Mouse (Mus musculus) ovary, postnatal 10 days (tissue): ENCODE measurements around the gene Bcas3.

ENCODE experiments used
- DNase-seq: peaks from one replicate; pipeline ENCODE4 v3.0.0; 2022; ENCODE audit warnings: low spot score

Gene Bcas3

DNA sequence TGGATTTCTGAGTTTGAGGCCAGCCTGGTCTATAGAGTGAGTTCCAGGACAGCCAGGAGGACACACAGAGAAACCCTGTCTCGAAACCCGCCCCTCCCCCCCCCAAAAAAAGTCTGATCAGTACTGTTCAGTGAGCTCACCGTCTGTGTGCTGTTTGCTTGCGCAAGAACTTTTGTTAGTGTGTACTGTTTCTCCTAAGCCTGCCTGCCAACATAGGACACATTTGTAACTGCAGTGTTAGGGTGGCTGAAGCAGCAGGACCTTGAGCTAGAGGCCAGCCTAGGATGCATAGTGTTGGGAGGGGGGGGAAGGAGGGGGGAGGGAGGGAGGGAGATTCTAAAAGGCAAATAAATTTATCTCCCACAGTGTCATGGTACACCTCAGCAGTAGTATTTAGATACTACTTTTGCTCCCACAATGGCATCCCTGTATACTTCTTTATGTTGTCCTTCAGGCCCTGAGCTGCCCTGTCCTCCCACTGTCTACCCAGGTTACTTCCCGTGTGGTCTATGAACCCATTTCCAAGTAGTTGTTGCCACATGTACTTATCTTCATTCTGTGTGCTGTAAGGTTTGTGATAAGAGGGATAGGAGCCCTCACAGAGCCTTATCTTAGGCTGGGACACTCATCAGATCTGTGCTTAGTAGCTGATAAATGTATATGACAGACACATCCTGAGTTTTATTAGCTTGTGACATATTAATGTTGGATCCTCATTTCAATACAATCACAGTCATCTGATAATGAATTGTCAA, 176.7 kb downstream of the Bcas3 start:
- DNase-seq = no peak

DNA sequence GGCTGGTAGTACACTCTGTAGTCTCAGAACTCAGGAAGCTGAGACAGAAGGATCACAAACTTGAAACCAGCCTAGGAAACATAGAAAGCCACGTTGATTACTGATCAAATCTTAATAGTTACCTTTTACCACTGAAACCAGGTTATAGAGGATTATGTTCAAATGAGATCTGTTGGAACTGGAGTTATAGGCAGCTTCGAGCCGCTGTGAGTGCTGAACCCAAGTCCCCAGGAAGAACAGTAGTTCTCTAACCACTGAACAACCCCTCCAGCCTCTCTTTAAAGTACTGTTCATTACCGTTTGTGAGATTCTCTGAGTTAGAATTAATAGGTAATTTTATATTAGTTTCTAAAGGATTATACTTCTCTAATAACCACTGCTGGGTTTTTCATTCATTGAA, 188.0 kb downstream of the Bcas3 start:
- DNase-seq = no peak

DNA sequence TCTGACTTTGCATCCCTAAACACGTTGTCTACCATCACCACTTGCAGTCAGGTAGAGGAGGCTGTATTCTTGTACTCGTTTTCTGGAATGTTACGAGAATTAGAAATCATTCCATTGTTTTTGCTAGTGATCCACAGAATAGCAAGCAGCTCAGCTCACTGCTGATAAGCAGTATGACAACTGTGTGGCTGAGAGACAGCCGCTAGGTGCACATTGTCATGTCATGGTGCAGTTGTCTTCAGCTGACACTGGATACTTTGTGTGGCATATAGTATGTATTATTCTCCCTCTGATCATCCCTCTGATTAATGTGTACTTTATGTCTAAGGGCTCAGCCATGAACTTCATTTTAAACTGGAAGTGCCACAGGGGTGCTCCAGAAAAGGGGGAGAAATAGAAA, 190.3 kb downstream of the Bcas3 start:
- no peak for DNase-seq

DNA sequence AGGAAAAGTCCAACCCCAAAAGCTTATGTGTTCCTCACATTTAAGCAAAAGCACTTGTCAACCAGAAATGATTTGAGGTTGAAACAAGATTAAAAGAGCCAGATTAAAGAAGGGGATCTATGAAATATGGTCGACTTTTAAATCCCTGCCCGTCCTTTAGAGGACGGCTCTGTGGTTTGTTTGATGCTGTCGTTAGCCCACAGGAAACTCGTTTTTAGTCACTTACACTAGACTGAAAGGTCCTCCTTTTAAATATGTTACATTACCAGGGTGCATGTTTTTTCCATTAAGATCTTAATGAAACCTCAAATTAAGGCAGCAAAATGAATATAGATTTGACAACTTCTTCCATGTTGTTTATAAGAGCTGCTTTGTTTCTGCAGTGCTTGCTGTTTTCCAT, 192.6 kb downstream of the Bcas3 start:
- no peak for DNase-seq

DNA sequence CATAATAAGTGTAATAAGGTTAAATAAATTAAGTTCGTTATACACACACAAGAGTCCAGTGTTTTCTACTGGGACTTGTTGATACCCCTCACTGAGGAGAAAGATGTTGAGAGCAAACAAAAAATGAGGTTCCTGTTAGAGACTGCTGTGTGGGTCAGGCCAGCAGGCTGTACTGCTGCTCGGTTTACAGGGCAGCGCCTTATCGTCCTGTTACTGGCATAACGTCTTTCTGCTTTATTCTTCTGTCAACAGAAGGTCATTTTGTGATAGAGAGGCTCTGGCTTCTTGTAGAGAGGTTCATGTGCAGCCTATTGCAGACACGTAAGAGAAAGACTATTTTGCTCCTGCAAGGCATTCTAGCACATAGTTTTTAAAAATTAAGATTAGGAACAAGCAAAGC, 195.0 kb downstream of the Bcas3 start:
- no peak for DNase-seq

DNA sequence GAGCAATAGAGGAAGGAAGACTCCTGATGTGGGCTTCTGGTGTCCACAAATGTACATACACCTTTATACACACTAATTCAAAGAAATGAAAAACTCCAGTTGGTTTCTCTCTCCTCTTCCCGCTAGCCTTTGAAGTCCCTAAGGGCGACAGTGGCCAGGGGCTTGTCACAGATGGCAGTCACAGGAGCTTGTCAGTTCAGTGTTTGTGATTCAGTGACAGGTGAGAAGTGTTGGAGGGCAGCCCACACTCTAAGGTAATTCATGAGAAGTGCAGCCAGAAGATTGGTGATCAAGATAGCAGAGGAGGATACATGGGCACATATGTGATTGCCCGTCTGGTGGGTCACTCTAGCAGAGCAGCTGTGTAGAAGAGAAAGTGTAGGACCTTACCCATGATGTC, 196.7 kb downstream of the Bcas3 start:
- DNase-seq = no peak

DNA sequence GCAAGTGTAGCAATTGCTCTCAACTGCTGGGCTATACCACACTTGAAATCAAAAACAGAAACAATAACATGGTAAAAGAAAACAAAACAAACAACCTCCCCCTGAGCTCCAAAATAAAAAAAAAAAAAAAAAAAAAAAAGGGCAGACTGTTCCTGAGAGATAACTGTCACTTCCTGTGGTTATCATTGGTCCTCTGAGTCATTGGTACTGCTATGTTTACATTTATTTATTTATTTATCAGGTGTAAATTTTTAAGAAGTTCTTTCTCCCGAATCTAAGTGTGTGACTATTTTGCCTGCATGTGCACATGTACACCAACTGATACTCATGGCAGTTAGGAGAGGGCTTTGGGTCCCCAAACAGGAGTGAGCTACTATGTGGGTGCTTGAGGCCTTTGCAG, 202.1 kb downstream of the Bcas3 start:
- DNase-seq = no peak

DNA sequence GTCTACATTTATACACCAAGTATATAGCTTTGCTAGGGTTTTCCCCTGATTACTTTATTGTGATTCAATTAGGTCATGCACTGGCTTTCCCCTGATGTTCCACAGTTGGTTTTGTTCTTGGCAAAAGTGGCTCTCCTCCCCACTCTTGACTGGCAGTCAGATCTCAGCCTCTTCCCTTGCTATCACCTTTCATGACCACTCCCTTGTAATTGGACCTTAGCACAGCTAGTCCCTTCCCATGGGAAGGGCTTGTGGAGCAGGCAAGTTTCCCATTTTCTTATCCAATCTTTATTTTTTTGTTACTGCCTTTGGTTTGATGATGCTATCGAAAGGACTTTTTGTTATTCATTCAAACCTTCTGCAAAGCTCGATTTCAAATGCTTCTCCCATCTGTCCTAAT, 202.8 kb downstream of the Bcas3 start:
- DNase-seq = no peak

DNA sequence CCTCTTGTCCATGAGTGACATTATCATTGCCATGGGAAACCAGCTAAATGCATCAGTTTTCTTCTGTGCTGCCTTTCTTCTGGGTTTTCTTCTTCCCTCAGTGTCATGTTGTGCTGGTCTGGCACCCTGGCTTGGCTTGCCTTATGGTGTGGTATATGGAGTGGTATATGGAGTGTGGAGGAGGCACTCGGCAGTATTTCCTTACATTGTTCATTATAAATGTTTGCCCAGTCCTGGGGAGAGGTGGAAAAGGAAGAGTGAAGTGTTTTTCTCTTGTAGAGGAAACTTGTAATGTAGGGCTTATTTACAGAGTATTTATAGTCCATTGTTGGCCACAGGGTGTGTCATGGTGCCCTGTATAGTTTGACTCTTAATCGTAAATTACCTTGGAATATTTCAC, 212.1 kb downstream of the Bcas3 start:
- DNase-seq = no peak

DNA sequence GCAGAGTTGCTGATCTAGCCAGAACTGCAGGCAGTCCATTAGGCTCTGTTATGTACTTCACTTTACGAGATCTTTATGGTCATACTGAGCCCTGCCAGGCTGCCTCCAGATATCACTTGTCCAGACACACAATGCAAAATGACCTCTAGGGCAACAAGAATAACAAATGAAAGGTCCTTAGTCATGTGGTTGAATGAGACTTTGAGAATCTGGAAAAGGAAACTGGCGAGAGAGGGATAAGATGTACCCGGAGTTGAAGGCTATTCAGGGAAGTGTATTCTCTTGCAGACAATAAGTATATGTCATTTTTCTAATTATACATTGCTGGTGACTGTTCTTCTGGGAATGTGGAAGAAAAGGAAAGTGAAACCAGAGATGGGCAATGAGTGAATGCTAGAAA, 218.1 kb downstream of the Bcas3 start:
- no peak for DNase-seq

DNA sequence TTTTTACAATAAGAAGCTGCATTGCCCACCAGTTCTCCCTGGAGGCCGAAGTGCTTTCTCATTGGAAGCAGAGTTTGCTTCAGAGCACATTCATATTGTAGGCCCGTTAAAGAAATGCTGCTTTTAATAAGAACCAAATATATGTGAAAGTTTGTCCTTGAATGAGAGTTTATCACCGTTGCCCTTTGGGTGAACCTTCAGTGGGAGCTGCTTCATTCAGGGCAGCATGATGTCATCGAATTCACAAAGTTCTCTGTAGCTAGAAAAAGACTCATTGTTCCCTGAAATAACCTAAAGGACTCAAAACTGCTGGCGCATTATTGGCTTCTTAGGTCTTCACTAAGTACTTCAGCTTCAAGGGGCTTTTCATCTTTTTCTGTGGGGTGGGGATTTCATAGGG, 219.0 kb downstream of the Bcas3 start:
- no peak for DNase-seq

DNA sequence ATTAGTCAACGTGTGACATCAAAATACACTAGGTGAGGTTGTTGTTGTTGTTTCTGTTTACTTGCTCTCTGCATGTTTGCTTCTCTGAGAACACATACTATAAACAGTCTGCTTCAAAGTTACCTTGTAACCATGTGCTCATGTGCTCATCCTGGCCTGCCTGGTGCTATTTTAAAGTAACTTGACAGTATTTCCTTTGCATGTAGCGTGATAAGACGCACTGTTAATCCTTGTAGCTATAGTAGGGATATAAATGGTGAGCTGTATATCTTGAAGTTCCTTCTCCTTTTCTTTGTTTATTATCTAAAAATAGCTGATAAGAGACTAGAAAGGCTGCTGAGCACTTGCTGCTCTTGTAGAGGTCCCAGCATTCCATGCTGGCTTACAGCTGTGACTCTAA, 219.6 kb downstream of the Bcas3 start:
- no peak for DNase-seq

DNA sequence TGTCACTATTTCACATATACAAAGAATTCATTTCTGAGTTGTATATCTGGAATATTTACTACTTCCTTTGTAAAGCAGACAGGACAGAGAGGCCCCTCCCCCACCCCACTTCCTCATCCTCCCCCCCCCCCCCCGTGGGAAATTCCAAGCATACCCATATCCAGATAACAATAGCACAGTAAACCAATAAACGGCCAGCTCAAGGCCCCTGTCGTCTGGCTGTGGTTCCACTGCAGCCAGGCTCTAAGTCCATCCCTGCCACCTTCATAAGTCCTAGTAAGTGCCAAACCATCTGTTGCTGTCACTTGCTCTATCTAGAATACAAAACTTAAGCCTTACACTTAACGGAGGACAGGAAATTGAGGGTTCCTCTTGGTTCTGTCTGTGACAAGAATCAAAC, 221.5 kb downstream of the Bcas3 start:
- DNase-seq = no peak

DNA sequence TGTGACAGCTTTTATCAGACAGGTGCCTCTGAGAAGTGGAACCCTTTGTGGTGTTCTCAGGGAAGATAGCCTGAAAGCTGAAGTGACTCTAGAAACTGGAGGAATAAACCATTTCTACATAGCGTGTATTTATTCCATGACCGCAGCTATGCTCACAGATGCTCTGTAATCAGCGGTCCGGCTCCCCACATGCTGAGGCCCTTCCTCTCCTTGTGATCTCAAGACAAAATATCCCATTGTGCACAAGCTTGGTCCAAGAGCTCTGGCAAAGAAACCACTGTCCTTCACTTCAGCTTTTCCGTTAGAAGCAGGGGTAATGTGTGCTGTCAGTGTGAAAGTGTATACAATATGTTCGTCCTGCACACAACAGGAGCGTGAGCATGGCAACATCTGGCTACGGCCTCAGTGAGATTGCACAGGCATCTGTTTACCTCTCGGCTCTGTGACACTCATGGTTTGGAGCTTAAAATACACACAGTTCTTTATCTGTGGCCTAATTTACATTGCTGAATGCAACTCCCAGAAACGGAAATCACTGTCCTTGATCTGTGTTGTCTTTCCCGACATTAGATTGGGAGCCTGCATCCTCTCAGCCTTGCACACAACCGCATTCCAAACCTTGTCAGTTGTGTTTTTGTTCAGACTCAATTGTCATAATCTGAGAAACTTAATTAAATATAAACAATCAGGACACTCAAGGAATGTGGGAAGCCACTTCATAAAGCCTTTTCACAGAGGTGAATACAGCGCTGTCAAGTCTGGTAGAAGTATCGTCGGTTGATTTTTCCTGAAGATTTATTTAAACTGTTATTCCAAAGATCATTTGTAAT, 225.1 kb downstream of the Bcas3 start:
- DNase-seq = no peak

DNA sequence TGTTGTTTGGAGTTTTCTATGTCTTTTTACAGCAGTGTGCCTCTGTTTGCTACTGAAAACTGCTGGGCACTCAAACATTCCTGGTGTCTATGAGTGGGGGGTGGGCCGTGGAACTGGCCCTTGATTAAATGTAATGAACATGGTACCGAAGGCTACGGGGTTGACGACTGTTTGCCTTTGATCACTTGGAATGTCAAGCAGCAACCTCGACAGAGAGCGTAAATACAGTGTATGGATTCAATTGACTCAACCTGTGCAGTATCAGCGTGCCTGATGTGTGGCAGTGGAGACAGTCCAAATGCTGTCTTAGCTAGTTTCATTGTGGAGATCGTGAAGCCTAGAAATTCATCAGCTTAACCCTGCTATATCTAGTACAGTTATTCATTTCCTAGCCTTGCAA, 231.1 kb downstream of the Bcas3 start:
- no peak for DNase-seq

DNA sequence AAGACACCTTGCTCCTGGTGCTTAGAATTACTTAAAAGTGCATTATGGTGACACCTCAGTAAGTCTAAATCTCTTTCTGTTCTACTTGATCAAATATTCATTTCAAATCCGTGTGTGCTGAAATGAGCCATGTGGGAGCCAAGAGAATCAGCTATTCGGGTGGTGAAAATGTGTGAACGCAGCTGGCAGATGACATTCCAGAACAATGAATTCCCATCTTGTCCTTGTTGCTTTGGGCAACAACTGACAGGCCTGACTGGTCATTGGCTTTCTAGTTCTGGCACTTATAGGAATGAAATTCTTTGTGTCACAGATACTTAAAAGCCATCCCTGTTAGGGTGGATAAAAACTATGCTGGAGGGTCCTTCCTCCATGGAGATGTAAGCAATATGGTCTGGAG, 240.7 kb downstream of the Bcas3 start:
- no peak for DNase-seq

DNA sequence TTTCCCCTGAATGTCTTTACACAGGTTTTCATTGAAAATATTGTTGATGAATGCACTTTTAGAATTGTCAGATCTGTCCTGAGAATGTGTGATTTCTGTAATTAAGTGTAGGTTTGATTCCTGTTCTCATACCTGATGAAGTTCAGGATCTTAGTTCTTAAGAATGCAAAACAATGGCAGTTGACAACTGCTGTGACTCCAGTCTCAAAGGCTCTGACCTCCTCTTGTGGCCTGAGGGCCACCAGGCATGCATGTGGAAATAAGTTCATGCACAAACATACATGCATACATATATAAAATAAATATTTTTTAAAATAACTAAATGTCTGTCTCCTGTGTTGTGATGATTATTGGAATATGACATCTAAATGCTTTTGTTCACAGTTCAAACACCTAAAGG, 246.3 kb downstream of the Bcas3 start:
- DNase-seq = no peak

DNA sequence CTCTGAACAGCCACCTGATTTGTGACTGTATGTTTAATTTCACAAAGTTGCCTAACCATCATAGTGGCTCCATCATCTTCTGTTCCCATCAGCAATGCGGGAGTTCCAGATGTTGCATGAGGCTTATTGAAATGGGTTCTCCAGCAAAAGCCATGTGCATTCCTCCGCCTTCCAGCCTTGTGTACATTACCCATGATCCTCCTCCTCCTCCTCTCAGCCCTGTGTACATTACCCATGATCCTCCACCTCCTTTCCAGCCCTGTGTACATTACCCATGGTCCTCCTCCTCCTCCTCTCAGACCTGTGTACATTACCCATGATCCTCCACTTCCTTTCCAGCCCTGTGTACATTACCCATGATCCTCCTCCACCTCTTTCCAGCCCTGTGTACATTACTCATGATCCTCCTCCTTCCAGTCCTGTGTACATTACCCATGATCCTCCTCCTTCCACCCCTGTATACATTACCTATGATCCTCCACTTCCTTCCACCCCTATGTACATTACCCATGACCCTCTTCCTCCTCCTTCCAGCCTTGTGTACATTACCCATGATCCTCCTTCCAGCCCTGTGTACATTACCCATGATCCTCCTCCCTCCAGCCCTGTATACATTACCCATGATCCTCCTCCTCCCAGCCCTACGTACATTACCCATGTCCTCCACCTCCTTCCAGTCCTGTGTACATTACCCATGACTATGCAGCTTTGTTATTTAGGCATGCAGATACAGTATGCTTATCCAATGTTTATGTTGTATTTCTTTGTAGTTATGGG, 250.8 kb downstream of the Bcas3 start:
- DNase-seq = no peak

DNA sequence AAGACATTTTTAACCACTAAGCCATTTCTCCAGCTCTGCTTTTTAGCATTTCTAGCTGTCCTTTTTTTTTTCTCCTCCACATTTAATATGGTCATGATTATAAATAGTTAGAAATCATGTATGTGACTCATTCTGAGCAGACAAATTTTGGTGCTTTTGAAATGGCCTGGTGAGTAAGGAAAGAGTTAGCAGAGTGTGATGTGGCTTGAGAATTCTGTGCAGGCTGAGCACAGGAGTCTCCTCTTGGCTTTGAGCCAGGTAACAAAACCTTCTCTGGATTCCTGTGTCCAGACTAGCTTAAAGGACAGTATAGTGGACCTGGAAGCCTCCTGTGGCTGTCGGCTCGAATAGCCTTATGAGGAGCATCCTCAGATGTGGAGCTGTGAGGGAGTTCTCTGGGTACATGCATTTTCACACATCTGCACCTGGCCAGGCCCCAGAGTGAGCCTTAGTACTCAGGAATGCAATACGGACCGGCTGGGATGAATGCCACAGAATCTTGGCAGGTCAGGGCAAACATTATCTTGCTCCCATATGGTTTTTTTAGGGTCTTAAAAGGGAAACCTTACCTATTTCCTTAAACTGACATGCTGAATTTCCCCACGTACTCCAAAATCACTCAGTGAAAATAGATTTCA, 256.5 kb downstream of the Bcas3 start:
- no peak for DNase-seq

DNA sequence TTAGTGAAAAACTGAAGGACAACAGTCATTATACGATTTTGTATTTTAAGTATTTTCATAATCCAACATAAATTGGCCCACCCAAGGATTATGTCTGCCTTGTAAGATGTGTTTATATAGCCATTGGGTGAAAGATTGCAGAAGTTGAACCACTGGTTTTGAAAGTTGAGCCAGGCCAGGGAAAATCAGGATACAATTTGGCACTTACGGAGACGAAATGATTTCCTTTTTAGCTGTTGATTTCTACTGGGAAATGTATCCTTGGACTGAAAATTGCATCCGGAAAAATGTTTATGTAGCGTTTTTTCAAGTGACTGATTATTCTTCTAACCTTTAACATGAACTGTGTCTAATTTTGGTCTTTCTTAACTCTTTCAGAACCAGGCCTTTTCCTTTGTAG, 260.1 kb downstream of the Bcas3 start:
- DNase-seq = no peak

DNA sequence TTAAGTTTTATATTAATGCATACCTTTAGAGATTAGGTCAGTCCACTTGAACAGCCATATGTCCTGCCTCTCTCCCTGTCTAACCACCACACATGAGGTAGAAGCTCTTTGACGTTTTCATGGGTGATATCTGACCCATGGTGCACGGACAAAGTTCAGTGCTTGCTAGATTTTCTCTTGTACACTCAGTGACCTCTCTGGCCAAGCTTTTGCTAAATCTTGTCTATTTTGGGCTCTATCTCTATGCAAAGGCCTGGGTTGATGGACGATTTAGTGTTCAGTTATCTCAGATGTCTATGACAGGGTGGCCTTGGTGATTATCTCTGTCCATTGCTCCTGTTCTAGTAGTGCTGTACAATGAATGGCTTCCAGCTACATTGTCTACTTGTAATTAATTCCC, 260.6 kb downstream of the Bcas3 start:
- no peak for DNase-seq

DNA sequence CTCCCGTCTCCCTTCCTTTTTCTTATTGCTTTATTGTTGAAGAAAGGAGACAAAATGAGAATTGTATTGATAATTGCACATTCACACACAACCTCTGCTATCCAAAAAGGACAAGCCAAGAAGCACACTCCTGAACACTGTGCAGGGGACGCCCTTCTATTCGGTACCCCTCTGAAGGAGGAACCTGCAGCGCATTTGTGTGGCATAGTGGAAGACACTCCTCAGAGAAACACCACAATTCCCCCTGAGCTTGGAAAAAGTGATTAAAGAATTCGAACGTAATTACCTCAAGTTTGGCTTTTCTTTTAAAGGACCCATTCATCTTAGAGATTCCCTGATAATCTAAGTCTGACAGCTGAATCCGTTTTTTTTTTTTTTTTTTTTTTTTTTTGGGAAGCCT, 261.5 kb downstream of the Bcas3 start:
- DNase-seq = no peak

DNA sequence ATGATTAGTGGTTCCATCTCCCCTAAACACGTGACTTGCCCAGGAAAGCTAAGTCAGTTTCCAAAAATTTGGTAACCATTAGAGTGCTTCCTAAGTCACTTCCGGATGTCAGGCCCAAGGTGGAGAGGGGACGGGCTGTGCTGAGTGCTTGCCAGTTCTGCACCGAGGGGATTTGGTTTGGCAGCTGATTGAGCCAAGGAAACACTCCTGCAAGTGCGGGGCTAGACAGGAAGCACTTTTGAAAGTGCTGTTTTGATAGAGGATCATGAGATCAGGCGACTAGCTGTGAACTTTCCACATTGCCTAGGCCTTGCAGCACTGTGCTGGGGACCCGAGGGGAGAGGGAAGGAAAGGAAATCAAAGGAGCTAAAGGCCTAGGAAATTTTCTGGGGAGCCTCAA, 262.5 kb downstream of the Bcas3 start:
- DNase-seq = no peak
